Mouse (Mus musculus): ENCODE measurements around the gene Sema5a. TPM values are rescaled to one million over a fixed set of nuclear protein-coding genes. Genes with fewer than 3 reads are reported as not detected.

The Sema5a gene
- polyA plus RNA-seq, 1 experiment from 2014 or later, result 19.6 TPM

DNA sequence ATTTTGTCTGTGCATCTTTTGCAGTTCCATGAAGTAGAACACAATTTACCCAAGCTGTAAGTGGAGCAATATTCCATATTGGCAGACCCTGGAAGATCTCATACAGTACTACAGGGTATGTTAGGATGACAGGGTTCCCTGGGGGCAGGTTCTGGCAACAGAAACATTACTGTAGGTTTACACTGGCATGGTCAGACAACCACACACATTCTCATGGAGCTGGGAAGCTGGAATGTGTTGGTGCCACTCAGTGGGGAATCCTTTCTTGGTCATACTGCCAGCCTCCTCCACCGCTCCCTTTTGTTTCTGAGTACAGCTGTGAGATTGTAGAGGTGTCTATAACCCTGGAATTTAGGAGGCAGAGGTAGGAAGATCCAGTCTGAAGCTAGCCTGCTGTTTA is 11.2 kb upstream of the Sema5a start:
- ATAC-seq, result no peak
- Histone ChIP-seq H3K9me3 (replicated peaks) (no peaks in the 10 kb centered on the region), H3K4me1 (no peaks in the 10 kb centered on the region), H3K4me3 (no peak overlapping the region), H3K27me3 (no peaks in the 10 kb centered on the region), H3K27ac (no peak overlapping the region), H3K4me2 (no peak overlapping the region), H3K36me3 (ENCODE audit: poor library complexity, severe bottlenecking) (no peaks in the 10 kb centered on the region), H3K9ac (no peak overlapping the region)
- WGBS, result 87% methylated on average over 1 of the region's 1 CpGs

DNA sequence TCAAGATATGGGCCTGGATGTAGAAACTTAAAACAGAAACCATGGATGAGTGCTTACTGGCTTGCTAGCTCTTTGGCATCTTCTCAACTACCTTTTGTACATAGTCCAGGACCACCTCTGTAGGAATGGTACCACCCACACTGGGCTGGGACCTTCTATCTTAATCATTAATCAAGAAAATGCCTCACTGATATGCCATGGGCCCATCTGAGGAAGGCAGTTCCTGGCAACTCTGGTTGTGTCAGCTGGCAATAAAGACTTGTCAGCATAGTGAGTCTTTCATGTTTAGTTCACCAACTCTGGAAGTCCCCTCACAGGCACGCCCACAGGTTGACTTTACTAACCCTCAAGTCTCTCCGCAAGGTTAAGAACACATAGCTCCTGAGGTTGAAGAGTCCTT is 5.5 kb upstream of the Sema5a start:
- no peak overlapping the region for H3K27ac ChIP-seq
- no peaks in the 10 kb centered on the region for H3K9me3 ChIP-seq (replicated peaks)
- H3K4me3 ChIP-seq, result no peak overlapping the region
- no peaks in the 10 kb centered on the region for H3K36me3 ChIP-seq (ENCODE audit: poor library complexity, severe bottlenecking)
- no peak for ATAC-seq
- no peak overlapping the region for H3K9ac ChIP-seq
- H3K4me2 ChIP-seq, result no peak overlapping the region
- H3K4me1 ChIP-seq, result no peaks in the 10 kb centered on the region
- no peaks in the 10 kb centered on the region for H3K27me3 ChIP-seq
- 95% methylated on average over 2 of the region's 2 CpGs for WGBS

DNA sequence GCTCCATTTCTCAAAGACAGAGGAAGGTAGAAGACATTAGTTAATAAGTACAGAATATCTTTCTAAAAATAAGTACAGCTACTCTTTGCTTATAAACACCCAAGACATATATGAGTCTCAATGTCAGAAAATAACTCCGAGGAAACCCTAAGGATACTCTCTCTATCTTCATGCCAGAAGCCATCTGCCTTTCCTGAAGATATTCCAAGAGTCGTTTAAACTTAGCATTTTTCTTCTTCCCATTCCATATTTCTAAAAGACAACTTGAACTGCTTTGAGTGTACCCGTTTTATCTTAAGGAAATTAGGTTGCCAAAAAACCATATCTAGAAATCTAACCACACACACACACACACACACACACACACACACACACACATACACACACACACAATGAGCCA is 4.5 kb upstream of the Sema5a start:
- WGBS, result 92% methylated on average over 3 of the region's 3 CpGs
- H3K4me1 ChIP-seq, result peaks cover 5% of the 10 kb centered on the region
- H3K9me3 ChIP-seq (replicated peaks), result no peaks in the 10 kb centered on the region
- no peak overlapping the region for H3K27ac ChIP-seq
- no peak overlapping the region for H3K4me2 ChIP-seq
- no peaks in the 10 kb centered on the region for H3K27me3 ChIP-seq
- no peak for ATAC-seq
- H3K9ac ChIP-seq, result no peak overlapping the region
- H3K36me3 ChIP-seq (ENCODE audit: poor library complexity, severe bottlenecking), result no peaks in the 10 kb centered on the region
- no peak overlapping the region for H3K4me3 ChIP-seq

- H3K9me3 ChIP-seq (replicated peaks), result no peaks in the 10 kb centered on the region
- H3K27ac ChIP-seq, result no peak overlapping the region
- H3K4me2 ChIP-seq, result no peak overlapping the region
- H3K4me1 ChIP-seq, result peaks cover 11% of the 10 kb centered on the region
- no peak overlapping the region for H3K4me3 ChIP-seq
- 95% methylated on average over 6 of the region's 6 CpGs for WGBS
- no peaks in the 10 kb centered on the region for H3K27me3 ChIP-seq
- no peak for ATAC-seq
- H3K36me3 ChIP-seq (ENCODE audit: poor library complexity, severe bottlenecking), result no peaks in the 10 kb centered on the region
- H3K9ac ChIP-seq, result no peak overlapping the region
Measured at GRCm38 (mm10) chr15:32241666-32242065, 2.9 kb upstream of the Sema5a start.

- WGBS, result 68% methylated on average over 12 of the region's 12 CpGs
- Histone ChIP-seq H3K9ac (no peak overlapping the region), H3K4me1 (peaks cover 24% of the 10 kb centered on the region), H3K27ac (no peak overlapping the region), H3K27me3 (no peaks in the 10 kb centered on the region), H3K4me2 (peak overlapping the region; percentile 91), H3K36me3 (ENCODE audit: poor library complexity, severe bottlenecking) (no peaks in the 10 kb centered on the region), H3K4me3 (peak overlapping the region; percentile 68), H3K9me3 (replicated peaks) (no peaks in the 10 kb centered on the region)
- no peak for ATAC-seq
Measured at GRCm38 (mm10) chr15:32243096-32243785, 1.4 kb upstream of the Sema5a start.

GRCm38 (mm10) chr15:32243824-32244223 is 786 bp upstream of the Sema5a start:
- 70% methylated on average over 7 of the region's 7 CpGs for WGBS
- H3K4me3 ChIP-seq, result peak overlapping the region; percentile 68
- no peaks in the 10 kb centered on the region for H3K9me3 ChIP-seq (replicated peaks)
- H3K27ac ChIP-seq, result no peak overlapping the region
- no peaks in the 10 kb centered on the region for H3K27me3 ChIP-seq
- peak overlapping the region; percentile 91 for H3K4me2 ChIP-seq
- 0 out of 2 replicates have a peak overlapping the region, but pooled peaks have one; percentile 41 for H3K9ac ChIP-seq
- no peak for ATAC-seq
- peaks cover 24% of the 10 kb centered on the region for H3K4me1 ChIP-seq
- no peaks in the 10 kb centered on the region for H3K36me3 ChIP-seq (ENCODE audit: poor library complexity, severe bottlenecking)

DNA sequence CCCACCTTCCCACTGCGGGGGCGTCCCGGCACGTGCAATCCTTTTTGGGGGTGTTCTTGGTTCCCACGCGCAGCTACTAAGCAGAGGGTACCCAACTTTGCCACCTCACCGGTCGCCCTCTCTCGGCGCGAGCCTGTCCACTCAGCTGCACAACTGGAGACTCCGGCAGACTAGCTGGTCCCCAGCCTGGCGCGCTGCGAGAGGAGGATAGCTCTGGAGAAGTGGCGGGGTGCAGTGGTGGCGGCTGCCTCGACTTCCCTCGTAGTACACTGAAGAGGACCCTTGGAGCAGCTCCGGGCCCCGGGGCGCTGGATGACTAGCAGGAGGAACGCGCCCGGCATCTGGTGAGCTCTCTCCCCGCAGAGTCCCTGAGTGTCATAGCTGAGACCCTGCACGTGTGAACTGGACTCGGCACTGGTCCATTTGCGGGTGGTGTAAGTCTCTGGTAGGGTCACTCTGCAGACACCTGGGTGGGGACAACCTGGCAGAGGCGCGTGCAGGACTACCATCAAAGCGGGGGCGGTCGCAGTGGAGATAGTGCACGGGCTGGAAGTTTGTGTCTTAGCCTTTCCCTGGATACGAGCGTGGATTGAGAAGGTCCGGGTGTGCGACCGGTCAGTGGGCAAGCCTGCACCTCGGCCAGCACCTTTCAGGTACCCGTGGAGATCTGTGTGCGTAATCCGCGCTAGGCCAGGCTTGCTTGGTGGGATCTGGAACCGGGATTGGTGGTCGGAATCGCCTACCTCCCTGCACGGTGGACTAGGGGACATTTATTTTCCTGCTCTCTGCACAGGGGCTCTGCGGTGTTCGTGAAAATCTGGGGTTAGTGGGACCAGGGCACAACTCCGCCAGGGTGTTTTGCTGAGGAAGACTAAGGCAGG is 586 bp downstream of the Sema5a start:
- ATAC-seq, result peak; percentile 68
- Histone ChIP-seq H3K4me1 (peaks cover 24% of the 10 kb centered on the region), H3K4me2 (peak overlapping the region; percentile 91), H3K36me3 (ENCODE audit: poor library complexity, severe bottlenecking) (no peaks in the 10 kb centered on the region), H3K27me3 (no peaks in the 10 kb centered on the region), H3K9me3 (replicated peaks) (no peaks in the 10 kb centered on the region), H3K27ac (peak overlapping the region; percentile 40; the same call in 1 of the 2 replicates), H3K9ac (peak overlapping the region; percentile 77), H3K4me3 (peak overlapping the region; percentile 68)
- under 1% methylated on average over 52 of the region's 52 CpGs for WGBS

GRCm38 (mm10) chr15:32245837-32246670 is 1.4 kb downstream of the Sema5a start:
- H3K9me3 ChIP-seq (replicated peaks), result no peaks in the 10 kb centered on the region
- H3K4me2 ChIP-seq, result peak overlapping the region; percentile 91
- no peak overlapping the region for H3K27ac ChIP-seq
- H3K4me3 ChIP-seq, result peak overlapping the region; percentile 68
- ATAC-seq, result peak; percentile 60
- no peaks in the 10 kb centered on the region for H3K36me3 ChIP-seq (ENCODE audit: poor library complexity, severe bottlenecking)
- H3K27me3 ChIP-seq, result no peaks in the 10 kb centered on the region
- H3K4me1 ChIP-seq, result peaks cover 24% of the 10 kb centered on the region
- H3K9ac ChIP-seq, result peak overlapping the region; percentile 77
- under 1% methylated on average over 47 of the region's 47 CpGs for WGBS

DNA sequence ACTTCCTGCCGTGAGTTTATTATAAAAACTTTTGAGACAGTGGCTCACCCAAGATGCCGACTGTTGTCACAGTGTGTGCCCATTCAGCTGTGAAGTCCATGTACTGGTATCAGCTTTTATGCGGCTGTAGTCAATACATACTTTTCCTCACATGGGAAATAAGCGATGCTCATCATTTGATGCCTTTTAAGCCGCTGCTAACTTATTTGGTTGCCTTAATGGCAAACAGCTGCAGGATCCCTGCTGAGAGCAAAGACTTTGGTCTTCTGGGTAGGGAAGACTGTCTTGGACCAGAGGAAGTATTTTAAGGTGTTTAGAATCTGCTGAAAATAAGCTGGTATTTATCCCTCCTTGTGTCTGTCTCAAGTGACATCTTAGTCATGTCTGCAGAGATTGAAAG is 2.7 kb downstream of the Sema5a start:
- H3K4me3 ChIP-seq, result peak overlapping the region; percentile 68
- whole genome bisulfite sequencing, result 42% methylated on average over 5 of the region's 5 CpGs
- H3K27ac ChIP-seq, result no peak overlapping the region
- peak overlapping the region; percentile 77; the same call in 1 of the 2 replicates for H3K9ac ChIP-seq
- no peak for ATAC-seq
- no peaks in the 10 kb centered on the region for H3K9me3 ChIP-seq (replicated peaks)
- H3K27me3 ChIP-seq, result no peaks in the 10 kb centered on the region
- H3K4me2 ChIP-seq, result peak overlapping the region; percentile 91
- peaks cover 24% of the 10 kb centered on the region for H3K4me1 ChIP-seq
- H3K36me3 ChIP-seq (ENCODE audit: poor library complexity, severe bottlenecking), result no peaks in the 10 kb centered on the region

- 82% methylated on average over 2 of the region's 2 CpGs for WGBS
- no peak for ATAC-seq
- Histone ChIP-seq H3K4me2 (no peak overlapping the region), H3K36me3 (ENCODE audit: poor library complexity, severe bottlenecking) (peaks cover 12% of the 10 kb centered on the region), H3K27ac (no peak overlapping the region), H3K27me3 (no peaks in the 10 kb centered on the region), H3K9me3 (replicated peaks) (peaks cover 5% of the 10 kb centered on the region), H3K9ac (no peak overlapping the region), H3K4me1 (peaks cover 19% of the 10 kb centered on the region), H3K4me3 (no peak overlapping the region)
Measured at GRCm38 (mm10) chr15:32254806-32255205, 10.2 kb downstream of the Sema5a start.

- H3K4me1 ChIP-seq, result peaks cover 31% of the 10 kb centered on the region
- H3K36me3 ChIP-seq (ENCODE audit: poor library complexity, severe bottlenecking), result peaks cover 12% of the 10 kb centered on the region
- 66% methylated on average over 8 of the region's 8 CpGs for WGBS
- no peak overlapping the region for H3K27ac ChIP-seq
- no peaks in the 10 kb centered on the region for H3K27me3 ChIP-seq
- no peak overlapping the region for H3K4me2 ChIP-seq
- no peak overlapping the region for H3K9ac ChIP-seq
- ATAC-seq, result 0 out of 2 replicates have a peak, but pooled peaks have one; percentile 17
- no peak overlapping the region for H3K4me3 ChIP-seq
- peaks cover 5% of the 10 kb centered on the region for H3K9me3 ChIP-seq (replicated peaks)
Measured at GRCm38 (mm10) chr15:32257340-32257739, 12.7 kb downstream of the Sema5a start.
